Mouse (Mus musculus): Measurements from ENCODE around the gene Thap3. TPM values are rescaled to one million over a fixed set of nuclear protein-coding genes. Genes with fewer than 3 reads are reported as not detected.

Thap3 gene
- polyA plus RNA-seq, 1 experiment from 2014 or later: 30.0 TPM

DNA sequence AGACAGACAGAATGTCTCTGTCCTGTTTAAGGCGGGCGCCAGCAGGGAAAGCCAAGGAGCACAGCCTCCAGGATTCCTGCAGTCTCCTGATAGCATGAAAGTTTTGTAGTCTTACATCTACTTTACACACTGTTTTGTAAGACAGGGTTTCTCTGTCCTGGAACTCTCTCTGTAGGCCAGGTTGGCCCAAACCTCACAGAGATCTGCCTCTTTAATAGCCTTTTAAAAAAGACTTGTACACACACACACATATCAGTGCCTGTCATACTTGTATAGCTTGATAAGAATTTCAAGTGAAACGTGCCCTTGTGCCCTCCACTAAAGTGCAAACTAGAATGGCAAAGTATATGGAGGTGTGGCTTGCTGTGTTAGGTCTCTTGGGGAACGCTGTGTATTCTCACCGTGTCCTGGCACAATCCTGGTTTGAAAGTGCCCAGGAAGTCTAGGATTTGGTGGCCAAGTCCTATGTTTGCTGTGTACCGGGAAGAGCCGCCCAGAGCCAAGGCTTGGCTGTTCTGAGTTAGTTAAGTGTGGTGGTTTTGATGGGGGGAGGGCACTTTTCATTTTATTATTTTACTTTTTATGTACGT is 22.5 kb upstream of the Thap3 start:
- H3K9ac ChIP-seq (ENCODE audit: low read length): no peak overlapping the region
- no peaks in the 10 kb centered on the region for H3K9me3 ChIP-seq (replicated peaks; ENCODE audit: control insufficient read depth, low read length)
- 0 out of 2 replicates have a peak overlapping the region, but pooled peaks have one; percentile 4 for H3K4me3 ChIP-seq (ENCODE audit: low read depth, low read length)
- H3K27ac ChIP-seq (ENCODE audit: low read depth, low read length): no peak overlapping the region
- ATAC-seq (no peak), DNase-seq (ENCODE audit: low spot score) (no peak)
- peaks cover 4% of the 10 kb centered on the region; the same call in 1 of the 2 replicates for H3K36me3 ChIP-seq (ENCODE audit: control insufficient read depth, insufficient read depth, low read length)
- 85% methylated on average over 8 of the region's 8 CpGs for WGBS
- peak overlapping the region; percentile 100 for H3K4me2 ChIP-seq (ENCODE audit: low read length)
- peaks cover 15% of the 10 kb centered on the region for H3K4me1 ChIP-seq (ENCODE audit: control insufficient read depth, insufficient read depth, low read length)
- peaks cover 15% of the 10 kb centered on the region for H3K27me3 ChIP-seq (replicated peaks; ENCODE audit: control insufficient read depth, insufficient read depth, low read length)

DNA sequence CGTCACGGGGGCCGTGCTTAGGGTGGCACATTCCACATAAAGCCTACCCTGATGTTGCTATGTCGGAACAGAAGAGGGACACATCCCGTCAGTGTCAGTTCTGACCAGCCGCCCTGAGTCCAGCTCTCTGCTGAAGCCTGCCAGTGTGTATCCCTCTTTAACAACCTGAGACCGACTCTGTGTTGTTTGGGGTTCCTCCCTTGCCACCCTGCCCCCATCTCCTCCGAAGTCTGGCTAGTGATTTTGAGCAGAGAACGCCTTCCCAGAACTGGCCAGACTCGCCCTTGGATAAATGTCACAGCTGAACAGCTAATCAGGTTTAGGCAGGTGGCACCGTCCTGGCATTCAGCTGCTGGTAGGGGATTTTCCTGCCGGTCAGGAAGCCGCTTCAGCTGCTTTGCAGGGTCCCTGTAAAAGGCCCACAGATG is 21.9 kb upstream of the Thap3 start:
- no peak overlapping the region for H3K9ac ChIP-seq (ENCODE audit: low read length)
- H3K36me3 ChIP-seq (ENCODE audit: control insufficient read depth, insufficient read depth, low read length): peaks cover 4% of the 10 kb centered on the region; the same call in 1 of the 2 replicates
- 7% methylated on average over 13 of the region's 13 CpGs for WGBS
- H3K27ac ChIP-seq (ENCODE audit: low read depth, low read length): no peak overlapping the region
- ATAC-seq: no peak
- H3K9me3 ChIP-seq (replicated peaks; ENCODE audit: control insufficient read depth, low read length): no peaks in the 10 kb centered on the region
- peak overlapping the region; percentile 71; the same call in 1 of the 2 replicates for H3K4me3 ChIP-seq (ENCODE audit: low read depth, low read length)
- peaks cover 15% of the 10 kb centered on the region for H3K27me3 ChIP-seq (replicated peaks; ENCODE audit: control insufficient read depth, insufficient read depth, low read length)
- DNase-seq (ENCODE audit: low spot score): no peak
- H3K4me1 ChIP-seq (ENCODE audit: control insufficient read depth, insufficient read depth, low read length): peaks cover 15% of the 10 kb centered on the region
- H3K4me2 ChIP-seq (ENCODE audit: low read length): peak overlapping the region; percentile 100

- DNase-seq (ENCODE audit: low spot score): peak; percentile 33
- H3K9ac ChIP-seq (ENCODE audit: low read length): 0 out of 2 replicates have a peak overlapping the region, but pooled peaks have one; percentile 66
- peaks cover 15% of the 10 kb centered on the region for H3K4me1 ChIP-seq (ENCODE audit: control insufficient read depth, insufficient read depth, low read length)
- 0 out of 2 replicates have a peak, but pooled peaks cover 1% of the 10 kb centered on the region for H3K36me3 ChIP-seq (ENCODE audit: control insufficient read depth, insufficient read depth, low read length)
- H3K27ac ChIP-seq (ENCODE audit: low read depth, low read length): no peak overlapping the region
- H3K4me2 ChIP-seq (ENCODE audit: low read length): peak overlapping the region; percentile 100
- ATAC-seq: no peak
- H3K4me3 ChIP-seq (ENCODE audit: low read depth, low read length): peak overlapping the region; percentile 71
- WGBS: 1% methylated on average over 10 of the region's 10 CpGs
- H3K9me3 ChIP-seq (replicated peaks; ENCODE audit: control insufficient read depth, low read length): no peaks in the 10 kb centered on the region
- peaks cover 15% of the 10 kb centered on the region for H3K27me3 ChIP-seq (replicated peaks; ENCODE audit: control insufficient read depth, insufficient read depth, low read length)
Measured at GRCm38 (mm10) chr4:152010091-152010706, 21.4 kb upstream of the Thap3 start.

DNA sequence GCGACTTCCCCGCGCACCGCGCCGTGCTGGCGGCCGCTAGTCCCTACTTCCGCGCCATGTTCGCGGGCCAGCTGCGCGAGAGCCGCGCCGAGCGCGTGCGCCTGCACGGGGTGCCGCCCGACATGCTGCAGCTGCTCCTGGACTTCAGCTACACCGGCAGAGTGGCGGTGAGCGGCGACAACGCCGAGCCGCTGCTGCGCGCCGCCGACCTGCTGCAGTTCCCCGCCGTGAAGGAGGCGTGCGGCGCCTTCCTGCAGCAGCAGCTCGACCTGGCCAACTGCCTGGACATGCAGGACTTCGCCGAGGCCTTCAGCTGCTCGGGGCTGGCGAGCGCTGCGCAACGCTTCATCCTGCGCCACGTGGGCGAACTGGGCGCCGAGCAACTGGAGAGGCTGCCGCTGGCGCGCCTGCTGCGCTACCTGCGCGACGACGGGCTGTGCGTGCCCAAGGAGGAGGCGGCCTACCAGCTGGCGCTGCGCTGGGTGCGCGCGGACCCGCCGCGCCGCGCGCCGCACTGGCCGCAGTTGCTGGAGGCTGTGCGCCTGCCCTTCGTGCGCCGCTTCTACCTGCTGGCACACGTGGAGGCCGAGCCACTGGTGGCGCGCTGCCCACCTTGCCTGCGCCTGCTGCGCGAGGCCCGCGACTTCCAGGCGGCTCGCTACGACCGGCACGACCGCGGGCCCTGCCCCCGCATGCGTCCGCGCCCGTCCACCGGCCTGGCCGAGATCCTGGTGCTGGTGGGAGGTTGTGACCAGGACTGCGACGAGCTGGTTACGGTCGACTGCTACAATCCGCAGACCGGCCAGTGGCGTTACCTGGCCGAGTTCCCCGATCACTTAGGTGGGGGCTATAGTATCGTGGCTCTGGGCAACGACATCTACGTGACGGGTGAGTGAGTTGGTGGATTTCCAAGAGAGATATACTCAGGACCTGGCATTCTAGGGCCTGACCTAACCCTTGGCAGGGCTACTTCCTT is 20.6 kb upstream of the Thap3 start:
- ATAC-seq: peak; percentile 80

DNA sequence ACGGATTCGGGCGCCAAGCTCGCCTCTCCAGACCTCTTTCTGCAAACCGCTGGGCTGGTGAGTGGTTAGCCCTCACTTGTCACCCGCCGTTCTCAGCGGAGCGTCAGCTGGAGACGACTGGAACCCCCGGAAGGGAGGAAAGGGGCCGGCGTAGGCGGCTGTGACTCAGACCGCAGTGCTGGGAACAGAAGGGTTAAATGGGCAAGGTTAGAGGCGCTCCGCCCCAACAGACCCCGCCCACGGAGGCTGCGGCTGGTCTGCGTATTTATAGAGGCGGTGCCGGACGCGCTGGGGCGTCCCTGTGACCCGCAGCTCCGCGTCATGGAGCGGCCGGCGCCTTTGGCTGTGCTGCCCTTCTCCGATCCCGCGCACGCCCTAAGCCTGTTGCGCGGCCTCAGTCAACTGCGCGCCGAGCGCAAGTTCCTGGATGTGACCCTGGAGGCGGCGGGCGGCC is 19.9 kb upstream of the Thap3 start, which contains the start of gene Klhl21:
Gene Klhl21, plus strand, starts transcription at position 182 of the 454 bp plus-strand sequence.
- peak; percentile 86 for ATAC-seq
- Histone ChIP-seq H3K9me3 (replicated peaks; ENCODE audit: control insufficient read depth, low read length) (no peaks in the 10 kb centered on the region), H3K36me3 (ENCODE audit: control insufficient read depth, insufficient read depth, low read length) (no peaks in the 10 kb centered on the region), H3K4me1 (ENCODE audit: control insufficient read depth, insufficient read depth, low read length) (peaks cover 15% of the 10 kb centered on the region), H3K4me3 (ENCODE audit: low read depth, low read length) (peak within 1 kb of the TSS; percentile 71), H3K27me3 (replicated peaks; ENCODE audit: control insufficient read depth, insufficient read depth, low read length) (peaks cover 15% of the 10 kb centered on the region), H3K4me2 (ENCODE audit: low read length) (peak within 1 kb of the TSS; percentile 100), H3K27ac (ENCODE audit: low read depth, low read length) (peak within 1 kb of the TSS; percentile 62), H3K9ac (ENCODE audit: low read length) (peak within 1 kb of the TSS; percentile 66)
- DNase-seq (ENCODE audit: low spot score): peak; percentile 92
- WGBS: under 1% methylated on average over 44 of the region's 45 CpGs

More for the DNA sequence above, 20.6 kb upstream of the Thap3 start:
- H3K4me1 ChIP-seq (ENCODE audit: control insufficient read depth, insufficient read depth, low read length): peaks cover 15% of the 10 kb centered on the region
- peak overlapping the region; percentile 62 for H3K27ac ChIP-seq (ENCODE audit: low read depth, low read length)
- H3K9me3 ChIP-seq (replicated peaks; ENCODE audit: control insufficient read depth, low read length): no peaks in the 10 kb centered on the region
- no peaks in the 10 kb centered on the region for H3K36me3 ChIP-seq (ENCODE audit: control insufficient read depth, insufficient read depth, low read length)
- peak; percentile 65 for DNase-seq (ENCODE audit: low spot score)
- WGBS: under 1% methylated on average over 101 of the region's 115 CpGs
- H3K27me3 ChIP-seq (replicated peaks; ENCODE audit: control insufficient read depth, insufficient read depth, low read length): peaks cover 15% of the 10 kb centered on the region
- H3K9ac ChIP-seq (ENCODE audit: low read length): peak overlapping the region; percentile 66
- H3K4me2 ChIP-seq (ENCODE audit: low read length): peak overlapping the region; percentile 100
- H3K4me3 ChIP-seq (ENCODE audit: low read depth, low read length): peak overlapping the region; percentile 71

GRCm38 (mm10) chr4:152008148-152008500 is 19.3 kb upstream of the Thap3 start:
- peaks cover 15% of the 10 kb centered on the region for H3K4me1 ChIP-seq (ENCODE audit: control insufficient read depth, insufficient read depth, low read length)
- H3K4me2 ChIP-seq (ENCODE audit: low read length): peak overlapping the region; percentile 100
- H3K9ac ChIP-seq (ENCODE audit: low read length): peak overlapping the region; percentile 66; the same call in 1 of the 2 replicates
- H3K27me3 ChIP-seq (replicated peaks; ENCODE audit: control insufficient read depth, insufficient read depth, low read length): peaks cover 15% of the 10 kb centered on the region
- no peak for DNase-seq (ENCODE audit: low spot score)
- WGBS: under 1% methylated on average over 14 of the region's 14 CpGs
- peak overlapping the region; percentile 71 for H3K4me3 ChIP-seq (ENCODE audit: low read depth, low read length)
- H3K36me3 ChIP-seq (ENCODE audit: control insufficient read depth, insufficient read depth, low read length): no peaks in the 10 kb centered on the region
- no peak for ATAC-seq
- no peak overlapping the region; the same call in 1 of the 2 replicates for H3K27ac ChIP-seq (ENCODE audit: low read depth, low read length)
- H3K9me3 ChIP-seq (replicated peaks; ENCODE audit: control insufficient read depth, low read length): no peaks in the 10 kb centered on the region

- no peak overlapping the region for H3K27ac ChIP-seq (ENCODE audit: low read depth, low read length)
- ATAC-seq (no peak), DNase-seq (ENCODE audit: low spot score) (no peak)
- peak overlapping the region; percentile 66; the same call in 1 of the 2 replicates for H3K9ac ChIP-seq (ENCODE audit: low read length)
- 4% methylated on average over 8 of the region's 8 CpGs for WGBS
- peaks cover 15% of the 10 kb centered on the region for H3K27me3 ChIP-seq (replicated peaks; ENCODE audit: control insufficient read depth, insufficient read depth, low read length)
- no peaks in the 10 kb centered on the region for H3K9me3 ChIP-seq (replicated peaks; ENCODE audit: control insufficient read depth, low read length)
- peak overlapping the region; percentile 100 for H3K4me2 ChIP-seq (ENCODE audit: low read length)
- H3K4me3 ChIP-seq (ENCODE audit: low read depth, low read length): peak overlapping the region; percentile 71
- peaks cover 15% of the 10 kb centered on the region for H3K4me1 ChIP-seq (ENCODE audit: control insufficient read depth, insufficient read depth, low read length)
- no peaks in the 10 kb centered on the region for H3K36me3 ChIP-seq (ENCODE audit: control insufficient read depth, insufficient read depth, low read length)
Measured at GRCm38 (mm10) chr4:152007481-152008147, 18.8 kb upstream of the Thap3 start.

GRCm38 (mm10) chr4:152006812-152007211 is 18.0 kb upstream of the Thap3 start:
- WGBS: 13% methylated on average over 3 of the region's 3 CpGs
- Histone ChIP-seq H3K4me1 (ENCODE audit: control insufficient read depth, insufficient read depth, low read length) (peaks cover 15% of the 10 kb centered on the region), H3K9me3 (replicated peaks; ENCODE audit: control insufficient read depth, low read length) (no peaks in the 10 kb centered on the region), H3K9ac (ENCODE audit: low read length) (no peak overlapping the region), H3K4me2 (ENCODE audit: low read length) (no peak overlapping the region), H3K36me3 (ENCODE audit: control insufficient read depth, insufficient read depth, low read length) (no peaks in the 10 kb centered on the region), H3K27me3 (replicated peaks; ENCODE audit: control insufficient read depth, insufficient read depth, low read length) (peaks cover 15% of the 10 kb centered on the region), H3K4me3 (ENCODE audit: low read depth, low read length) (no peak overlapping the region), H3K27ac (ENCODE audit: low read depth, low read length) (no peak overlapping the region)
- ATAC-seq (no peak), DNase-seq (ENCODE audit: low spot score) (no peak)

All from forebrain, embryonic 14.5 days (tissue).